Mouse (Mus musculus) kidney, postnatal 25 days (tissue): ENCODE data around the gene Cul4a.

ENCODE experiments used
- DNase-seq, 2 experiments: peaks; one replicate each; pipeline ENCODE4 v3.0.0; 2021; ENCODE audit warnings: mixed read lengths in 2 of 2

The Cul4a gene

GRCm38 (mm10) chr8:13180408-13180807 is 75.0 kb downstream of the Cul4a start:
- peak in 1 of 2 experiments; percentile 61 for DNase-seq

GRCm38 (mm10) chr8:13180911-13181690 is 75.7 kb downstream of the Cul4a start:
- DNase-seq: no peak

GRCm38 (mm10) chr8:13181691-13181976 is 76.2 kb downstream of the Cul4a start:
- DNase-seq: no peak

- no peak for DNase-seq
These were observed 81.4 kb downstream of the Cul4a start for GRCm38 (mm10) chr8:13186819-13187218.

- DNase-seq: no peak
These were observed 81.8 kb downstream of the Cul4a start for GRCm38 (mm10) chr8:13187229-13187628.

DNA sequence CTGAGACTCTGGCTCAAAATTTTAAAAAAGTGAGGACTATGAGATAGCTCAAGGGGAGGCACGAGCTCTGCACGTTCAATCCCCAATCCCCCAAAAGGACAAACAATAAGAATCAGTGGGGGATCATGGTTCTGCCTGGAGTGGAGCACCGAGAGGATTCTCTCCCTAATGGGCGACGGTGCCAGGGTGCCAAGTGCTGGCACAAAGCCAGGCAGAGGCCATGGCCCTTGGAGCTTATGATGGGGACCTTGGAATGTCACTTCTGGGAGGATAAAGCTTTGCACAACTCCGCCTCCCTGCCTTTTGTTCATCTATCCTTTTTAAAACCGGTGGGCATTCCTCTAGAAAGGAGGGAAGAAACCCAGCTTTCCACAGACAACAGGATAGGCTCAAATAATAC is 82.2 kb downstream of the Cul4a start:
- no peak for DNase-seq

DNA sequence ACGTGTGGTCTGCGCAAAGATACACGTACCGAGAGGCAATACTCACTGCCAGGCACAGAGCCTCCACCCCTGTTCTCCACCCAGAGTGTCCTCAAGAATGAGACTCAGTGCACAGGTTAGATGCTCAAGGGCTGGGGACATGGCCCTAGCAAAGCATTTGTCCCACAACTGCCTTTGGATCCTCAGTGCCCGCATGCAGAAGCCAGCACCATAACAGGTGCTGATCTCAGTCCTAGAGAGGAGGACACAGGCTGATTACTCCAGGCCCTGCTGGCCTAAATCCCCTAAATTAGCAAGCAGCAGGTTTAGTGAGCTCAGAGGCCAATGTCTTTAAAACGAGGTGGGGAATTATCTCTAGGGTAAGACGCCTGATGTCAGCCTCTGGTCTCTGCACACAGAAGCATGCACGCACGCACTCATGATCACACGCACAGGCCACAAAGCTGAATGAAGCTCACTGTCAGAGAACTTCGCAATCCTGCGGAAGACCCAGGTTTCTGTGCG is 82.7 kb downstream of the Cul4a start:
- no peak for DNase-seq

- DNase-seq: no peak
These were observed 83.4 kb downstream of the Cul4a start for GRCm38 (mm10) chr8:13188857-13189256.

DNA sequence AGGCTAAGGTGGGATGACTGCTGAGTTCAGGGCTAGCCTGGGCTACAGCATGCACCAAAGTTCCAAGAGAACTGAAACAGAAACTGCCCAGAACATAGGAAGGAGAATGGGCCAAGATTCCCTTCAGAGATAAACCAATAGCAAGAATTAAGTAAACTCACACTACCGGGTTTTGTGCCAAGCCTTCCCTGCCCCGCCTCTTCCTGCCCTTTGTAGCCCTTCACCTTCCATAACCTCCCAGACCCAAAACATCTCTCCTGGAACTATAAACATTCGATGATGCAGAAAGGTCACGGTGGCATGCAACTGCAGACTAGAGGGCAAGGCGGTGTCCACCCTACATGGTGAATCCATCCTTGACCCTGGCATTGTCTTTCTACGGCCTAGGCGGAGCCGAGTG is 84.8 kb downstream of the Cul4a start:
- DNase-seq: no peak

DNA sequence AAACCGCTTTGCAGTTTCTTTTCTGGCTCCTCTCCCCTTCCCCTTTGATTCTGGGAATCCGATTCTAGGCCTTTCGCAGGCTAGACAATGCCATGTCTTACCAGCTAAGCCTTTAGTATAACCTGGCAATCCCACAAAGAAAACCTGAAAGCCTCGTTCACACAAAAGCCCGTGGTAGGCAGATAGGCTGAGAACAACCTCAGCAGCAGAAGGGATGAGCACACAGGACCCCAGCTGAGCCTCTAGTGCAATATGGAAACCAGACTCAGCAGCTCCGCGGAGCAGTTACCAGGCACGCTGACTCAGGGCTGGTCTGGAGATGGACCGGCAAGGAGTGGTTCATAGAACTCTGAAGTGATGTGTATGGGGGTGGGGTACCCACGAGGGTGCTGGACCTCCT is 89.4 kb downstream of the Cul4a start:
- DNase-seq: no peak

DNA sequence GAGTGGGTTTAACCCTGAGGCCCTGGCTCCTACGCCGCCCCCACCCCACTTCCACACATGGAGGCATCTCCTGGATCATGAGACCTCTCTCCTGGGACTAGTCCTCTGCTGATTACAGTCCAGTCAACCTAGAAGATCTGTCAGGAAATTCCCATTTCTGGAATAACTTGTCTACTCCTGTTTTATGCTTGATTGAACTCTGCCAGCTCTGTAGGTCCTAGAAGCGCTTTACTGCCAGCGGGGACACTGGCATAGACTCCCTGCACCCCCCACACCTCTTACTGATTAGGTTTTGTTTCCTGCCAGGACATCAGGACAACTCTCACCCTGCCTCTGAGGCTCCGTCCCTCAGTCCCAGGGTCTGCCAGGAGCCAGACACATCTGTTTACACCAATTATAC is 92.1 kb downstream of the Cul4a start:
- DNase-seq: no peak
